Mouse (Mus musculus) neural tube, embryonic 11.5 days (tissue): ENCODE data around the gene Spert. TPM values are rescaled to one million over a fixed set of nuclear protein-coding genes. Genes with fewer than 3 reads are reported as not detected.

Experiments used
- ATAC-seq: fragments of 200-750 bp; cut with Nextera tagmentation; 2 replicates; pipeline ENCODE4 v1.8.0; 2017; ENCODE audit warnings: moderate number of reproducible peaks, mild to moderate bottlenecking, moderate TSS enrichment, moderate library complexity; ENCODE audit not compliant: insufficient read depth, low FRiP score, low TSS enrichment
- DNase-seq: peaks from one replicate; pipeline ENCODE4 v3.0.0-alpha.2; 2015; ENCODE audit warnings: low spot score
- H3K27ac ChIP-seq: fragments of 300-500 bp; sonication (generic); 2 replicates; pipeline ENCODE4 v1.5.1; 2014; ENCODE audit warnings: low read depth, mild to moderate bottlenecking, low read length
- H3K27me3 ChIP-seq: fragments of 300-500 bp; sonication (generic); 2 replicates; pipeline ENCODE4 v1.6.1; 2014; ENCODE audit warnings: mild to moderate bottlenecking, low read length, mixed read lengths; ENCODE audit not compliant: control insufficient read depth, insufficient read depth
- H3K36me3 ChIP-seq: fragments of 300-500 bp; sonication (generic); 2 replicates; pipeline ENCODE4 v1.6.1; 2014; ENCODE audit warnings: mild to moderate bottlenecking, low read length, moderate library complexity, mixed read lengths; ENCODE audit not compliant: control insufficient read depth, insufficient read depth
- H3K4me1 ChIP-seq: fragments of 300-500 bp; sonication (generic); 2 replicates; pipeline ENCODE4 v1.6.1; 2014; ENCODE audit warnings: low read length, mixed read lengths; ENCODE audit not compliant: control insufficient read depth, insufficient read depth
- H3K4me2 ChIP-seq: fragments of 300-500 bp; sonication (generic); 2 replicates; pipeline ENCODE4 v1.6.1; 2014; ENCODE audit warnings: low read depth, mild to moderate bottlenecking, moderate library complexity
- H3K4me3 ChIP-seq: fragments of 300-500 bp; sonication (generic); 2 replicates; pipeline ENCODE4 v1.5.1; 2014; ENCODE audit warnings: low read depth, low read length
- H3K9ac ChIP-seq: fragments of 300-500 bp; sonication (generic); 2 replicates; pipeline ENCODE4 v1.6.1; 2014; ENCODE audit warnings: mild to moderate bottlenecking, low read length
- H3K9me3 ChIP-seq: fragments of 300-500 bp; sonication (generic); 2 replicates; pipeline ENCODE4 v1.6.1; 2016; ENCODE audit warnings: low read length; ENCODE audit not compliant: control insufficient read depth
- WGBS: fragments of 180-500 bp; shearing (Covaris S2); extraction: QIAGEN DNeasy Blood & Tissue Kit; methylation state at CpG from one replicate; pipeline ENCODE4 v1.1.7; 2014; 5-methylcytosine and 5-hydroxymethylcytosine counted together
- polyA plus RNA-seq: library from polyadenylated mRNA; unstranded; fragments of >200 nt; fragmentation: Nextera tagmentation; extraction: Ambion mirVana; gene quantifications from 2 replicates; pipeline ENCODE4 v1.2.1, GENCODE M21; 2014

Spert gene
- polyA plus RNA-seq, 1 experiment from 2014 or later: not detected

GRCm38 (mm10) chr14:75540216-75540995 lies 52.5 kb downstream of the Spert start:
- no peak overlapping the region for H3K9ac ChIP-seq

GRCm38 (mm10) chr14:75539205-75539604 lies 53.7 kb downstream of the Spert start:
- 0 out of 2 replicates have a peak overlapping the region, but pooled peaks have one; percentile 84 for H3K27ac ChIP-seq
- H3K4me2 ChIP-seq: no peak overlapping the region
- H3K9ac ChIP-seq: no peak overlapping the region
- H3K4me1 ChIP-seq: peaks cover 19% of the 10 kb centered on the region
- no peak for DNase-seq
- no peaks in the 10 kb centered on the region for H3K27me3 ChIP-seq
- no peak for ATAC-seq
- H3K36me3 ChIP-seq: no peaks in the 10 kb centered on the region
- H3K9me3 ChIP-seq: no peaks in the 10 kb centered on the region
- no peak overlapping the region for H3K4me3 ChIP-seq
- WGBS: 56% methylated on average over 2 of the region's 2 CpGs

More at GRCm38 (mm10) chr14:75540216-75540995, 52.5 kb downstream of the Spert start:
- 56% methylated on average over 17 of the region's 17 CpGs for WGBS
- Histone ChIP-seq H3K27ac (peak overlapping the region; percentile 84), H3K36me3 (no peaks in the 10 kb centered on the region), H3K9me3 (no peaks in the 10 kb centered on the region), H3K4me3 (no peak overlapping the region), H3K4me2 (peak overlapping the region; percentile 1; the same call in 1 of the 2 replicates), H3K4me1 (peaks cover 19% of the 10 kb centered on the region), H3K27me3 (no peaks in the 10 kb centered on the region)
- DNase-seq: no peak
- peak; percentile 62 for ATAC-seq

Other genes with a start within 250 kb of the Spert start
- gene Siah3, start 137.1 kb downstream of the Spert start, polyA plus RNA-seq: 4.7 and 6.3 TPM in 2 replicates
- not detected in 2 replicates for gene Erich6b, start 49.1 kb upstream of the Spert start, polyA plus RNA-seq
- 26.4 and 30.0 TPM in 2 replicates for gene Cog3, start 161.4 kb upstream of the Spert start, polyA plus RNA-seq
- gene Slc25a30, start 193.9 kb upstream of the Spert start, polyA plus RNA-seq: 7.5 and 7.9 TPM in 2 replicates